Mouse (Mus musculus) heart, embryonic 11.5 days (tissue): Measurements from ENCODE around the gene Fam19a2. TPM values are rescaled to one million over a fixed set of nuclear protein-coding genes. Genes with fewer than 3 reads are reported as not detected.

Experiments used
- ATAC-seq: fragments of 200-750 bp; cut with Nextera tagmentation; replicated peaks from 2 replicates; pipeline ENCODE4 v1.8.0; 2017; ENCODE audit warnings: moderate library complexity; ENCODE audit not compliant: insufficient number of reproducible peaks, low FRiP score, low TSS enrichment
- H3K27ac ChIP-seq: fragments of 300-500 bp; sonication (generic); 2 replicates; pipeline ENCODE4 v1.5.1; 2014; ENCODE audit warnings: mild to moderate bottlenecking, low read depth, low read length
- H3K27me3 ChIP-seq: fragments of 300-500 bp; sonication (generic); 2 replicates; pipeline ENCODE4 v1.6.1; 2014; ENCODE audit warnings: mild to moderate bottlenecking, low read length, mixed read lengths; ENCODE audit not compliant: control insufficient read depth, insufficient read depth
- H3K36me3 ChIP-seq: fragments of 300-500 bp; sonication (generic); 2 replicates; pipeline ENCODE4 v1.6.1; 2014; ENCODE audit warnings: mild to moderate bottlenecking, low read length, moderate library complexity, mixed read lengths; ENCODE audit not compliant: control insufficient read depth, insufficient read depth
- H3K4me1 ChIP-seq: fragments of 300-500 bp; sonication (generic); 2 replicates; pipeline ENCODE4 v1.6.1; 2014; ENCODE audit warnings: low read length; ENCODE audit not compliant: control insufficient read depth, insufficient read depth
- H3K4me2 ChIP-seq: fragments of 300-500 bp; sonication (generic); 2 replicates; pipeline ENCODE4 v1.6.1; 2014; ENCODE audit warnings: mild to moderate bottlenecking, moderate library complexity
- H3K4me3 ChIP-seq: fragments of 300-500 bp; sonication (generic); 2 replicates; pipeline ENCODE4 v1.5.1; 2014; ENCODE audit warnings: low read depth, low read length
- H3K9ac ChIP-seq: fragments of 300-500 bp; sonication (generic); 2 replicates; pipeline ENCODE4 v1.6.1; 2014; ENCODE audit warnings: mild to moderate bottlenecking, low read depth, low read length, moderate library complexity
- H3K9me3 ChIP-seq: fragments of 300-500 bp; sonication (generic); replicated peaks from 2 replicates; pipeline ENCODE4 v1.6.1; 2016; ENCODE audit warnings: low read length; ENCODE audit not compliant: control insufficient read depth
- WGBS: fragments of 180-500 bp; shearing (Covaris S2); extraction: QIAGEN DNeasy Blood & Tissue Kit; methylation state at CpG from one replicate; pipeline ENCODE4 v1.1.7; 2014; ENCODE audit not compliant: insufficient replicate concordance; 5-methylcytosine and 5-hydroxymethylcytosine counted together
- polyA plus RNA-seq: library from polyadenylated mRNA; unstranded; fragments of >200 nt; fragmentation: Nextera tagmentation; extraction: Ambion mirVana; gene quantifications from 2 replicates; pipeline ENCODE4 v1.2.1, GENCODE M21; 2014

The Fam19a2 gene
- polyA plus RNA-seq, 1 experiment from 2014 or later: 1.2 TPM

GRCm38 (mm10) chr10:123265241-123265790, 1.5 kb downstream of the Fam19a2 start:
- 1% methylated on average over 43 of the region's 50 CpGs for WGBS
- 0 out of 2 replicates have a peak, but pooled peaks cover 3% of the 10 kb centered on the region for H3K4me1 ChIP-seq
- peaks cover 23% of the 10 kb centered on the region for H3K27me3 ChIP-seq
- H3K4me2 ChIP-seq: peak overlapping the region; percentile 99
- H3K27ac ChIP-seq: no peak overlapping the region
- H3K9me3 ChIP-seq: no peaks in the 10 kb centered on the region
- H3K36me3 ChIP-seq: no peaks in the 10 kb centered on the region
- H3K9ac ChIP-seq: peak overlapping the region; percentile 28
- H3K4me3 ChIP-seq: peak overlapping the region; percentile 59
- ATAC-seq: peak; percentile 32

DNA sequence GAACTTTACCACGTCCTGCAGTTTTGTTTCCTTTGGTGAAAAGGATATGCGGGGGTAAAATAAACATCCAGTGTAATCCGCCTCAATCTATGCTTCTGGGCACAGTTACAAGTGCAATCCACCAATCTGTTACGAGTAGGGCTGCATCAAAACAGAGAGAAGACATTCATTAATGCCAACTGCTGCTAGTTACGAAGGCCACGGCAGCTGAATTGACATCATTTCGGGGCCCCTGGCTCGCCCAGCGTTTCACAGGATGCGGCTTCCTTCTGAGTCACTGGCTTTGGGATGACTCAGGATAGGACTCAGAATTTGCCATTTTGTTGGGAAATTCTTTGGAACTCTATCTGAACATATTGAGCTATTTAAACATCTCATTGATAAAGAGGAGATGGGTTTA, 4.8 kb downstream of the Fam19a2 start:
- ATAC-seq: no peak
- 57% methylated on average over 10 of the region's 10 CpGs for WGBS
- no peak overlapping the region for H3K4me2 ChIP-seq
- 0 out of 2 replicates have a peak, but pooled peaks cover 3% of the 10 kb centered on the region for H3K4me1 ChIP-seq
- H3K27me3 ChIP-seq: peaks cover 23% of the 10 kb centered on the region
- H3K9ac ChIP-seq: no peak overlapping the region
- no peaks in the 10 kb centered on the region for H3K9me3 ChIP-seq
- no peak overlapping the region for H3K4me3 ChIP-seq
- no peaks in the 10 kb centered on the region for H3K36me3 ChIP-seq
- no peak overlapping the region for H3K27ac ChIP-seq

- Histone ChIP-seq H3K4me3 (no peak overlapping the region), H3K36me3 (no peaks in the 10 kb centered on the region), H3K9me3 (no peaks in the 10 kb centered on the region), H3K4me1 (no peaks in the 10 kb centered on the region), H3K27me3 (no peaks in the 10 kb centered on the region), H3K9ac (no peak overlapping the region), H3K4me2 (no peak overlapping the region), H3K27ac (no peak overlapping the region)
- 55% methylated on average over 11 of the region's 11 CpGs for WGBS
- ATAC-seq: no peak
These were observed 10.8 kb downstream of the Fam19a2 start for GRCm38 (mm10) chr10:123274554-123274953.

GRCm38 (mm10) chr10:123307300-123307699, 43.5 kb downstream of the Fam19a2 start:
- no peaks in the 10 kb centered on the region for H3K27me3 ChIP-seq
- no peaks in the 10 kb centered on the region for H3K36me3 ChIP-seq
- no peak overlapping the region for H3K4me3 ChIP-seq
- no peak for ATAC-seq
- no peak overlapping the region for H3K27ac ChIP-seq
- no peak overlapping the region for H3K4me2 ChIP-seq
- H3K9me3 ChIP-seq: no peaks in the 10 kb centered on the region
- H3K9ac ChIP-seq: no peak overlapping the region
- no peaks in the 10 kb centered on the region for H3K4me1 ChIP-seq

- no peaks in the 10 kb centered on the region for H3K27me3 ChIP-seq
- H3K4me1 ChIP-seq: no peaks in the 10 kb centered on the region
- 83% methylated on average over 3 of the region's 3 CpGs for WGBS
- ATAC-seq: no peak
- no peak overlapping the region for H3K4me2 ChIP-seq
- no peak overlapping the region for H3K9ac ChIP-seq
- no peaks in the 10 kb centered on the region for H3K36me3 ChIP-seq
- no peaks in the 10 kb centered on the region for H3K9me3 ChIP-seq
- no peak overlapping the region for H3K4me3 ChIP-seq
- H3K27ac ChIP-seq: no peak overlapping the region
These were observed 62.5 kb downstream of the Fam19a2 start for GRCm38 (mm10) chr10:123326271-123326670.

- WGBS: 58% methylated on average over 5 of the region's 5 CpGs
- Histone ChIP-seq H3K9ac (no peak overlapping the region), H3K4me2 (no peak overlapping the region), H3K27ac (no peak overlapping the region), H3K27me3 (no peaks in the 10 kb centered on the region), H3K9me3 (no peaks in the 10 kb centered on the region), H3K36me3 (no peaks in the 10 kb centered on the region), H3K4me3 (no peak overlapping the region), H3K4me1 (no peaks in the 10 kb centered on the region)
- ATAC-seq: 0 out of 2 replicates have a peak, but pooled peaks have one; percentile 26
These were observed 77.5 kb downstream of the Fam19a2 start for GRCm38 (mm10) chr10:123341280-123341679.

DNA sequence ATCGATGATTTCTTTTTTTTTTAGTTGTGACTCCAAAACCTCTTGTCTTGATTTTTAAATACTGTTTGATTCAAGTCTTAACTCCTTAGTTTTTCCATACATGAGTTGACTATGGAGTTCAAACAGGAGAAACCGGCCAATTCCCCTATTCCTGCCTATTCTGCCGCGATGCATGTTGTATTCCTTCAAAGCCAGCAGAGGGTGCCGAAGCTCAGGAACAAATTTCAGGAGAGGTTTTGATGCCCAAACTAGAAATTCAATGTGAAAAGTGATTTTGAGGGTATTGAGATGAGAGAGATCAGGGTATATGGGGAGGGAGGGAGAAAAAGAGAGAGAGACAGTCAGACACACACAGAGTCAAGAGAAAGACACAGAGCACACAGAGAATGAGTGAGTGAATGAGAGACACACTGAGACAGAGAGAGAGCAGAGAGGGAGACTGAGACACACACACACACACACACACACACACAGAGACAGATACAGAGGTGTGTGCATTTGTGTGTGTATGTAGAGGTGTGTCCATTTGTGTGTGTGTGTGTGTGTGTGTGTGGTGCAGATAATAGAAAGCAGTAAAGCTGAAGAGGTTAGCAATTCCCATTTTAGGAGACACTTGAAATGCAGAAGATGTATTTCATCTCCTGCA, 78.9 kb downstream of the Fam19a2 start:
- ATAC-seq: no peak
- Histone ChIP-seq H3K36me3 (no peaks in the 10 kb centered on the region), H3K4me3 (no peak overlapping the region), H3K4me1 (no peaks in the 10 kb centered on the region), H3K4me2 (no peak overlapping the region), H3K27me3 (no peaks in the 10 kb centered on the region), H3K9me3 (no peaks in the 10 kb centered on the region), H3K9ac (no peak overlapping the region), H3K27ac (no peak overlapping the region)
- 21% methylated on average over 5 of the region's 5 CpGs for WGBS

GRCm38 (mm10) chr10:123346301-123346700, 82.5 kb downstream of the Fam19a2 start:
- Histone ChIP-seq H3K27ac (no peak overlapping the region), H3K27me3 (no peaks in the 10 kb centered on the region), H3K9ac (no peak overlapping the region), H3K4me3 (no peak overlapping the region), H3K4me1 (no peaks in the 10 kb centered on the region), H3K4me2 (no peak overlapping the region), H3K9me3 (no peaks in the 10 kb centered on the region), H3K36me3 (no peaks in the 10 kb centered on the region)
- no peak for ATAC-seq
- 90% methylated on average over 8 of the region's 8 CpGs for WGBS

GRCm38 (mm10) chr10:123353667-123354066, 89.9 kb downstream of the Fam19a2 start:
- Histone ChIP-seq H3K36me3 (no peaks in the 10 kb centered on the region), H3K9ac (no peak overlapping the region), H3K4me3 (no peak overlapping the region), H3K4me1 (no peaks in the 10 kb centered on the region), H3K27ac (no peak overlapping the region), H3K9me3 (no peaks in the 10 kb centered on the region), H3K27me3 (no peaks in the 10 kb centered on the region), H3K4me2 (no peak overlapping the region)
- WGBS: 41% methylated on average over 5 of the region's 5 CpGs
- ATAC-seq: no peak
